Mouse (Mus musculus) intestine, postnatal 0 days (tissue): Measurements from ENCODE around the gene Med6. TPM values are rescaled to one million over a fixed set of nuclear protein-coding genes. Genes with fewer than 3 reads are reported as not detected.
"Not testable (repeated sequence)": the region's sequence is repeated elsewhere in the genome, so short reads cannot be mapped to it uniquely, and the experiment has no call there.

ENCODE experiments used
- ATAC-seq: fragments of 200-750 bp; cut with Nextera tagmentation; 2 replicates; pipeline ENCODE4 v1.8.0; 2017; ENCODE audit warnings: mild to moderate bottlenecking, moderate TSS enrichment, moderate library complexity
- H3K27ac ChIP-seq: fragments of 300-500 bp; sonication (generic); 2 replicates; pipeline ENCODE4 v1.5.1; 2014; ENCODE audit warnings: mild to moderate bottlenecking, low read depth, low read length, moderate library complexity
- H3K27me3 ChIP-seq: fragments of 300-500 bp; sonication (generic); replicated peaks from 2 replicates; pipeline ENCODE4 v1.6.1; 2014; ENCODE audit warnings: low read length, mixed read lengths; ENCODE audit not compliant: control insufficient read depth, insufficient read depth
- H3K36me3 ChIP-seq: fragments of 300-500 bp; sonication (generic); 2 replicates; pipeline ENCODE4 v1.6.1; 2014; ENCODE audit warnings: mild to moderate bottlenecking, moderate library complexity; ENCODE audit not compliant: control insufficient read depth, insufficient read depth
- H3K4me1 ChIP-seq: fragments of 300-500 bp; sonication (generic); replicated peaks from 2 replicates; pipeline ENCODE4 v1.6.1; 2014; ENCODE audit warnings: antibody characterized with exemption, low read length, mixed read lengths; ENCODE audit not compliant: control insufficient read depth, insufficient read depth
- H3K4me2 ChIP-seq: fragments of 300-500 bp; sonication (generic); replicated peaks from 2 replicates; pipeline ENCODE4 v1.6.1; 2014; ENCODE audit warnings: low read depth, mild to moderate bottlenecking, moderate library complexity
- H3K4me3 ChIP-seq: fragments of 300-500 bp; sonication (generic); 2 replicates; pipeline ENCODE4 v1.5.1; 2014; ENCODE audit warnings: low read depth, low read length
- H3K9ac ChIP-seq: fragments of 300-500 bp; sonication (generic); 2 replicates; pipeline ENCODE4 v1.6.1; 2014; ENCODE audit warnings: mild to moderate bottlenecking, low read depth, low read length
- H3K9me3 ChIP-seq: fragments of 300-500 bp; sonication (generic); 2 replicates; pipeline ENCODE4 v1.6.1; 2016; ENCODE audit warnings: mixed run types; ENCODE audit not compliant: control insufficient read depth
- CTCF ChIP-seq: sonication (generic); IDR thresholded peaks from 2 replicates; pipeline ENCODE4 v1.5.1; 2016; ENCODE audit warnings: low read depth, mild to moderate bottlenecking, control low read depth, antibody characterized with exemption, moderate library complexity
- WGBS: fragments of 180-500 bp; shearing (Covaris S2); extraction: QIAGEN DNeasy Blood & Tissue Kit; methylation state at CpG from one replicate; pipeline ENCODE4 v1.1.7; 2014; 5-methylcytosine and 5-hydroxymethylcytosine counted together
- polyA plus RNA-seq: library from polyadenylated mRNA; unstranded; fragments of >200 nt; fragmentation: Nextera tagmentation; extraction: Ambion mirVana; gene quantifications from 2 replicates; pipeline ENCODE4 v1.2.1, GENCODE M21; 2015

The Med6 gene
- polyA plus RNA-seq, 1 experiment from 2014 or later, result 39.4 TPM

- Histone ChIP-seq H3K27ac (peak within 1 kb of the TSS; percentile 83), H3K4me3 (peak within 1 kb of the TSS; percentile 89), H3K27me3 (no peaks in the 10 kb centered on the region), H3K4me1 (0 out of 2 replicates have a peak, but pooled peaks cover 7% of the 10 kb centered on the region), H3K9me3 (no peaks in the 10 kb centered on the region), H3K4me2 (peak within 1 kb of the TSS; percentile 70), H3K36me3 (no peaks in the 10 kb centered on the region), H3K9ac (peak within 1 kb of the TSS; percentile 73)
- WGBS, result under 1% methylated on average over 46 of the region's 46 CpGs
- TF ChIP-seq CTCF, result no peak
- ATAC-seq, result peak; percentile 82
Observed at GRCm38 (mm10) chr12:81532316-81533028, 62.3 kb downstream of the Med6 start, which contains the start of the genes Gm20498 and Synj2bp. Gene Gm20498, minus strand, starts transcription at chr12:81532905. Gene Synj2bp, minus strand, starts transcription at chr12:81532911.

GRCm38 (mm10) chr12:81530587-81530986, 64.2 kb downstream of the Med6 start:
- H3K36me3 ChIP-seq, H3K9me3 ChIP-seq, H3K4me1 ChIP-seq, H3K9ac ChIP-seq, ATAC-seq, H3K4me2 ChIP-seq, H3K27ac ChIP-seq, H3K4me3 ChIP-seq, H3K27me3 ChIP-seq: not testable (repeated sequence)
- 79% methylated on average over 6 of the region's 8 CpGs for WGBS

Other genes starting within 250 kb of the Med6 start
- 0.13 and 0.30 TPM in 2 replicates for gene Gm4787, start 215.5 kb downstream of the Med6 start, polyA plus RNA-seq
- 0.43 and 0.61 TPM in 2 replicates for gene Adam4, start 173.1 kb downstream of the Med6 start, polyA plus RNA-seq
- 187 and 206 TPM in 2 replicates for gene Cox16, start 109.9 kb downstream of the Med6 start, polyA plus RNA-seq
- 35.4 and 39.9 TPM in 2 replicates for gene Gm20498, start 62.1 kb downstream of the Med6 start, polyA plus RNA-seq
- 37.1 and 41.8 TPM in 2 replicates for gene Synj2bp, start 62.1 kb downstream of the Med6 start, polyA plus RNA-seq
- 0.07 TPM in 1 of 2 replicates, not detected in the other for gene Adam21, start 26.5 kb downstream of the Med6 start, polyA plus RNA-seq
- gene Ttc9, start 36.2 kb upstream of the Med6 start, polyA plus RNA-seq, result 1.1 and 1.2 TPM in 2 replicates
- gene Map3k9, start 186.2 kb upstream of the Med6 start, polyA plus RNA-seq, result 2.2 and 2.4 TPM in 2 replicates